Mouse (Mus musculus) embryonic facial prominence, embryonic 10.5 days (tissue): ENCODE measurements around the gene D430041D05Rik. TPM values are rescaled to one million over a fixed set of nuclear protein-coding genes. Genes with fewer than 3 reads are reported as not detected.
"Not testable (repeated sequence)": the region's sequence is repeated elsewhere in the genome, so short reads cannot be mapped to it uniquely, and the experiment has no call there.

ENCODE experiments used
- DNase-seq: peaks from one replicate; pipeline ENCODE4 v3.0.0-alpha.2; 2017; ENCODE audit warnings: low spot score
- H3K27ac ChIP-seq: fragments of 300-500 bp; sonication (generic); replicated peaks from 2 replicates; pipeline ENCODE4 v1.5.1; 2016; ENCODE audit warnings: mild to moderate bottlenecking
- H3K27me3 ChIP-seq: fragments of 300-500 bp; sonication (generic); replicated peaks from 2 replicates; pipeline ENCODE4 v1.6.1; 2016; ENCODE audit warnings: low read depth, mild to moderate bottlenecking; ENCODE audit not compliant: poor library complexity, severe bottlenecking
- H3K36me3 ChIP-seq: fragments of 300-500 bp; sonication (generic); replicated peaks from 2 replicates; pipeline ENCODE4 v1.6.1; 2016; ENCODE audit warnings: mild to moderate bottlenecking, moderate library complexity
- H3K4me1 ChIP-seq: fragments of 300-500 bp; sonication (generic); 2 replicates; pipeline ENCODE4 v1.6.1; 2016
- H3K4me3 ChIP-seq: fragments of 300-500 bp; sonication (generic); 2 replicates; pipeline ENCODE4 v1.5.1; 2016; ENCODE audit warnings: mild to moderate bottlenecking, moderate library complexity
- H3K9me3 ChIP-seq: fragments of 300-500 bp; sonication (generic); 2 replicates; pipeline ENCODE4 v1.6.1; 2016; ENCODE audit warnings: mild to moderate bottlenecking
- WGBS: fragments of 180-500 bp; shearing (Covaris S2); methylation state at CpG from one replicate; pipeline ENCODE4 v1.1.7; 2016; 5-methylcytosine and 5-hydroxymethylcytosine counted together
- polyA plus RNA-seq: library from polyadenylated mRNA; unstranded; fragments of >200 nt; fragmentation: Nextera tagmentation; extraction: Ambion mirVana; gene quantifications from 2 replicates; pipeline ENCODE4 v1.2.1, GENCODE M21; 2016

The D430041D05Rik gene
- polyA plus RNA-seq, 1 experiment from 2014 or later: 0.60 TPM

- H3K4me1 ChIP-seq: peaks cover 15% of the 10 kb centered on the region
- H3K4me3 ChIP-seq: no peak overlapping the region
- peaks cover 56% of the 10 kb centered on the region for H3K27me3 ChIP-seq
- WGBS: 80% methylated on average over 5 of the region's 5 CpGs
- H3K9me3 ChIP-seq: no peaks in the 10 kb centered on the region
- H3K27ac ChIP-seq: no peak overlapping the region
- DNase-seq: no peak
- H3K36me3 ChIP-seq: no peaks in the 10 kb centered on the region
Observed at GRCm38 (mm10) chr2:104124071-104124470, 286.7 kb downstream of the D430041D05Rik start.

- Histone ChIP-seq H3K4me3 (peak overlapping the region; percentile 80), H3K36me3 (no peaks in the 10 kb centered on the region), H3K27me3 (peaks cover 54% of the 10 kb centered on the region), H3K4me1 (peaks cover 15% of the 10 kb centered on the region), H3K9me3 (no peaks in the 10 kb centered on the region), H3K27ac (no peak overlapping the region)
- DNase-seq: no peak
- WGBS: 37% methylated on average over 3 of the region's 3 CpGs
Observed at GRCm38 (mm10) chr2:104123540-104123939, 287.3 kb downstream of the D430041D05Rik start.

- Histone ChIP-seq H3K9me3 (no peaks in the 10 kb centered on the region), H3K36me3 (no peaks in the 10 kb centered on the region), H3K4me1 (peaks cover 15% of the 10 kb centered on the region), H3K27ac (peak within 1 kb of the TSS; percentile 84), H3K27me3 (peaks cover 47% of the 10 kb centered on the region), H3K4me3 (peak within 1 kb of the TSS; percentile 80)
- WGBS: under 1% methylated on average over 74 of the region's 74 CpGs
- peak; percentile 94 for DNase-seq
Observed at GRCm38 (mm10) chr2:104122505-104123378, 288.1 kb downstream of the D430041D05Rik start, which contains the start of gene A930018P22Rik. A930018P22Rik (plus strand) TSS chr2:104122769.

GRCm38 (mm10) chr2:104121681-104122504 lies 288.9 kb downstream of the D430041D05Rik start:
- peak overlapping the region; percentile 84 for H3K27ac ChIP-seq
- DNase-seq: no peak
- H3K4me3 ChIP-seq: peak overlapping the region; percentile 80
- H3K4me1 ChIP-seq: peaks cover 15% of the 10 kb centered on the region
- WGBS: 79% methylated on average over 8 of the region's 8 CpGs
- H3K9me3 ChIP-seq: no peaks in the 10 kb centered on the region
- peaks cover 43% of the 10 kb centered on the region for H3K27me3 ChIP-seq
- no peaks in the 10 kb centered on the region for H3K36me3 ChIP-seq

GRCm38 (mm10) chr2:104120312-104120711 lies 290.5 kb downstream of the D430041D05Rik start:
- DNase-seq: no peak
- 50% methylated on average over 6 of the region's 6 CpGs for WGBS
- Histone ChIP-seq H3K4me1 (peaks cover 15% of the 10 kb centered on the region), H3K9me3 (no peaks in the 10 kb centered on the region), H3K4me3 (no peak overlapping the region), H3K36me3 (no peaks in the 10 kb centered on the region), H3K27me3 (peaks cover 30% of the 10 kb centered on the region), H3K27ac (no peak overlapping the region)

- Histone ChIP-seq H3K4me3 (no peak overlapping the region), H3K9me3 (no peaks in the 10 kb centered on the region), H3K27me3 (peaks cover 20% of the 10 kb centered on the region), H3K4me1 (peaks cover 15% of the 10 kb centered on the region), H3K36me3 (no peaks in the 10 kb centered on the region), H3K27ac (no peak overlapping the region)
- WGBS: 88% methylated on average over 1 of the region's 1 CpGs
- DNase-seq: no peak
Observed at GRCm38 (mm10) chr2:104119097-104119496, 291.7 kb downstream of the D430041D05Rik start.

- H3K27me3 ChIP-seq: not testable (repeated sequence)
Observed at GRCm38 (mm10) chr2:104117173-104117572, 293.6 kb downstream of the D430041D05Rik start.

GRCm38 (mm10) chr2:104114898-104115297 lies 295.9 kb downstream of the D430041D05Rik start:
- H3K4me1 ChIP-seq: no peaks in the 10 kb centered on the region; the same call in 1 of the 2 replicates
- 87% methylated on average over 3 of the region's 3 CpGs for WGBS
- no peaks in the 10 kb centered on the region for H3K9me3 ChIP-seq
- H3K36me3 ChIP-seq: peaks cover 8% of the 10 kb centered on the region; the same call in 1 of the 2 replicates
- no peak for DNase-seq
- H3K27me3 ChIP-seq: no peaks in the 10 kb centered on the region
- no peak overlapping the region for H3K4me3 ChIP-seq
- H3K27ac ChIP-seq: no peak overlapping the region

More at GRCm38 (mm10) chr2:104117173-104117572, 293.6 kb downstream of the D430041D05Rik start:
- not testable (repeated sequence) for H3K4me3 ChIP-seq, H3K27ac ChIP-seq, H3K4me1 ChIP-seq, DNase-seq, H3K9me3 ChIP-seq, H3K36me3 ChIP-seq

GRCm38 (mm10) chr2:104113563-104113962 lies 297.2 kb downstream of the D430041D05Rik start:
- not testable (repeated sequence) for H3K4me1 ChIP-seq, DNase-seq, H3K27ac ChIP-seq, H3K36me3 ChIP-seq, H3K9me3 ChIP-seq, H3K4me3 ChIP-seq, H3K27me3 ChIP-seq

- H3K4me1 ChIP-seq, H3K27me3 ChIP-seq, H3K27ac ChIP-seq, H3K36me3 ChIP-seq, H3K9me3 ChIP-seq, DNase-seq, H3K4me3 ChIP-seq: not testable (repeated sequence)
- 83% methylated on average over 1 of the region's 1 CpGs for WGBS
Observed at GRCm38 (mm10) chr2:104111170-104111797, 299.5 kb downstream of the D430041D05Rik start.

- Histone ChIP-seq H3K36me3 (peaks cover 8% of the 10 kb centered on the region; the same call in 1 of the 2 replicates), H3K4me3 (no peak overlapping the region), H3K9me3 (no peaks in the 10 kb centered on the region), H3K27ac (no peak overlapping the region), H3K27me3 (no peaks in the 10 kb centered on the region), H3K4me1 (peaks cover 5% of the 10 kb centered on the region)
- no peak for DNase-seq
- 85% methylated on average over 4 of the region's 4 CpGs for WGBS
Observed at GRCm38 (mm10) chr2:104110031-104110430, 300.8 kb downstream of the D430041D05Rik start.

GRCm38 (mm10) chr2:104109528-104109927 lies 301.3 kb downstream of the D430041D05Rik start:
- no peak overlapping the region for H3K4me3 ChIP-seq
- WGBS: 54% methylated on average over 2 of the region's 2 CpGs
- H3K4me1 ChIP-seq: peaks cover 5% of the 10 kb centered on the region
- no peaks in the 10 kb centered on the region for H3K9me3 ChIP-seq
- no peaks in the 10 kb centered on the region for H3K27me3 ChIP-seq
- peak overlapping the region; percentile 51; the same call in 1 of the 2 replicates for H3K27ac ChIP-seq
- DNase-seq: no peak
- H3K36me3 ChIP-seq: peaks cover 8% of the 10 kb centered on the region; the same call in 1 of the 2 replicates
